In the genomic region with DNA sequence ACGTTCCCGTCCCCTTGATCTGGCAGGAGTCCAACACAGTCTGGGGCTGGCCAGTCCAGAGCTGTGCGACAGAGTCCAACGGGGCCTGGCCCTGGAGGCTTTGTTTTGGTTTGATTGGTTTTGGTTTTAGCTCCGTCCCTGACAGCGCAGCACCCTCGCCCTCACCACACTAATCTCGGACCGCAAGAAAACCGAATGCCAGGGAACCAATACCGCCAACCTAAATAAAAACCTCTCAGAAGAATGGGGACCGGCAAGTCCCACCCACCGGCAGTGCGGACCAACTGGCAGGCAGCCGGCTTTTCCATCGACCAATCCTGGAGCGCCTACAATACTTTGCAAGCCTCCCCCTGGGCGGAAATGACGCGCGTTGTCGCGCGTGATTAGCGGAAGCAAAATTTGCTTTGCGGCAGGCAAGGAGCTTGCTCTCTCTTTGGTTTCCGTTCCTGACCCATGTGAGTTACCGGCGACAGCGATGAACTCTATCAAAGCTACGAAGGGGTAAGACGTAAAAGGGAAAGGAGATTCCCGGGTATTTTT, we compare ENCODE assay signal across 1 mouse cellular context.
TF ChIP-seq lines count a peak whose summit lies in the region.

A gene (plus strand): TSS at position 395 of the 540 bp plus-strand sequence.

TF ChIP-seq in MEL, 35 proteins besides CTCF, POLR2A, EP300 and RAD21 (continued from another document):
- TF ChIP-seq ZNF384 (IDR thresholded peaks at IDR 0.05; ENCODE audit: low read depth, low read length), result no peak
- no peak for TF ChIP-seq MYB (IDR thresholded peaks at IDR 0.05; ENCODE audit: low read depth, low read length)
- no peak for TF ChIP-seq BHLHE40 (IDR thresholded peaks at IDR 0.05; ENCODE audit: borderline replicate concordance, low read depth, low read length)
- 0 out of 2 replicates have a peak, but pooled peaks have one; percentile 24 for TF ChIP-seq TCF12 (IDR thresholded peaks at IDR 0.05; ENCODE audit: low read depth, low read length)
- TF ChIP-seq E2F4 (IDR thresholded peaks at IDR 0.05; ENCODE audit: borderline replicate concordance, low read depth, low read length), result no peak
- TF ChIP-seq CHD1 (IDR thresholded peaks at IDR 0.05; ENCODE audit: low read depth, low read length), result 0 out of 2 replicates have a peak, but pooled peaks have one; percentile 35
- TF ChIP-seq TAL1 (IDR thresholded peaks at IDR 0.05; ENCODE audit: low read length), result no peak
- no peak; the same call in 1 of the 2 replicates for TF ChIP-seq ETS1 (IDR thresholded peaks at IDR 0.05; ENCODE audit: low read depth, low read length)
- no peak for TF ChIP-seq NRF1 (IDR thresholded peaks at IDR 0.05; ENCODE audit: insufficient read depth, low read depth, low read length, poor library complexity, severe bottlenecking)
- TF ChIP-seq MAZ (IDR thresholded peaks at IDR 0.05; ENCODE audit: low read depth, low read length), result no peak
